Mouse (Mus musculus): ENCODE data around the gene Acsf3.
A peak's percentile ranks its signal among the peaks of the same experiment; 100 is the strongest.

Gene Acsf3

DNA sequence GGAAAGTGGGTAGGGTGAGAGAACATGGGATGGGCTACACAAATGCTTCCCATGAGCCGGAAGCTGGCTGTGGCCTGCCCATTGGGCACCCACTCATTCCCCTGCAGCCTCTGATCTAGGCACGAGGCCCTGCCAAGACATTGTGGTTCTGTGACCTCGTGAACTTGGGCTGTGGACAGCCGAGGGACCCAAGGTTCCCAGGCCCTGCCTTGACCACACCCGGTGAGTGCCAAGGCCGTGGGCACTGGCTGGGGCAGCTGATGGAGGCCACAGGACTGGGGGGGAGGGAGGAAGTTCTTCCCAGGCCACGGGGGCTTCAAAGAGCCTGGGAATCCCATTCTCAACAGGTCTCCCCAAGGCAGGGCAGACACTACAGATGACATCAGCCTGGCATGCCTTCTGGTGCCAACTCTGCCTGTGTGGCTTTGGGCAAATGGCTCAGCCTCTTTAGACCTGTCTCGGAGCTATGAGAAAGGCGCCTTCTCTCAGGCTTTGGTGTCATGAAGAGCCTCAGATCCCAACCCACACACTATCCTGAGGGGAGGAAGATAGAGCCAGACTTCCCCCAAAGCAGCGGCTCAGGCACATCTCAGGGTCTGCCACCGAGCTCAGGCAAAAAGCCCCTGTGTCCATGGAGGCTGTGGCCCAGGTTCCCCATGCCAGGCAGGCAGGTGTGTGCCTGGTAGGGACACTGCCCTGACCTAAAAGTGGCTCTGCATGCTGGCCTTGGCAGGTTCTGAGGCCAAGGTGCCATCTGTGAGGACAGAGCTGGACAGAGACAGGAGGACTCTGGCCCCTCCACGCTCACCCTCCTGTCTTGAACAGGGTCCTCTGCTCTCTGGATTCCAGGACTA lies 76.6 kb downstream of the Acsf3 start:
- DNase-seq, result peak; percentile 87 to 92

DNA sequence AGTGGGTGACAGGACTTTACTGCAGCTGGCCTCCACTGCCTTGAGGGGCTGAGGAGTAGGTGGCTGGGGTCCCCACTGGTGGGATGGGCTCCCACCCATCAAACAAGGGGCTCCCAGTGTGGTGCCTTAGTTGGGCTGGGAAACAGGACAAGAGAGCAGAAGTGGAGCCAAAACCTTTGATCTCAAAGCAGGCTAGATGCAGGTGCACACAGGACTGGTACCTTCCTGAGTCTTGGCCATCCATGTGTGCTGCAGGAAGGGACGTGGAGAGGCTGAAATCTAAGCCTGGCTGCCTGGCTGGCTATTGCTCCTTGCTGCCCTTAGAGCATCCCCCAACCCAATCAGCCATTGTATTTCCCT lies 77.2 kb downstream of the Acsf3 start:
- no peak for DNase-seq

DNA sequence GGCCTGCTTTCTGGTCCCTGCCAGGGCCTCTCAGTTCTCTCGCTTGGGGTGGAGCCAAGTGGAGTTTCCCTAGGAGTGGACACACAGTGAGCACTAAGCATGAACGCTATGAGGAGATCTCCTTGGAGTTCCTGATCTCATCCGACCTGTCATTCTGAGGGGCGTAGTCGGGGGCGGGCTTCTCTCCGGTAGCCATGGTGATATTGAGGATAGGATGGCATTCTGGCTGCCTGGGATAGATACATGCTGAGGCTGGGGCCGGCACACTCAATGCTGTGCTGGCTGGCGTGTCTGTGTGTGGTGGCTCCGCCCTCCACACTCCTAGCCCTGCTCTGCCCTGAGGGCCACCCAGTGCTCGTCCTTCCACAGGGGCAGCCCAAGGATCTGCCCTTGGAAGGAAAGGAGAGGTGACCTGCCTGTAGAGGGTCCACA lies 78.1 kb downstream of the Acsf3 start:
- DNase-seq, result peak; percentile 86 to 87

DNA sequence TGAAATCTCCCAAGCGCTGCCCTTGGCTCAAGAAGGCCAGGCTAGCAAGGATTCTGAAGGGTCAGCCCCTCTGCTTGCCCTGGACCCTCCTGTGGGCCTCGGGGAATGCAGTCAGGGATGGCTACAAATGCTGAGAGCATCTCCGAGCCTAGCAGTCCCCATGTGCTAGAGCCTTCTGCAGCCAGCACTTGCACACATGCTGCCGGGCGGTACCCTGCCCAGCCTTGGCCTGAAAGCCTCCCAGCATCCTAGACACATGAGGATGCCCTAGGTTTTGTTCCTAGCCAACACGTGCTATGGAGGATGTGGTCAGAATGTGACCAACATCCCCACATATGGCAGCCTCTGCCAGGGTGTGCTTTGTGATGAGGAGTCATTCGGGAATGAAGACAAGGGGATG lies 79.1 kb downstream of the Acsf3 start:
- DNase-seq, result peak in 1 of 2 experiments; percentile 44

DNA sequence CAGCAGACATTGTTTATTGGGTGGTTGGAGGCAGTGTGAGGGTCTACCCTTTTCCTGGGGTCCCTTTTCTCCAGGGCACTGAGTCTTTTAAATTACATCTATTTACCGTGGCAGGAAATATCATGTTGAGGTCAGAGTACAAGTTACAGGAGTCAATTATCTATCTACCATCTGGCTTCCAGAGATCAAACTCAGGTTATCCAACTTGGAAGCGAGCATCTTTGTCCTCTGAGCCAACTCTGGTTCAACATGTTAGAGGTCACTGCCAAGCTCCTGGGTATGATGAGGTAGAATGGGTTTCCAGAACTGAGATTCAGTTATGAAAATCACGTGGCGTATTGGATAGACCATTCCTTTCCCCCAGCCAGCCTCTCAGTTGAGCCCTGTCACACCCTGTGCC lies 79.8 kb downstream of the Acsf3 start:
- DNase-seq, result no peak

DNA sequence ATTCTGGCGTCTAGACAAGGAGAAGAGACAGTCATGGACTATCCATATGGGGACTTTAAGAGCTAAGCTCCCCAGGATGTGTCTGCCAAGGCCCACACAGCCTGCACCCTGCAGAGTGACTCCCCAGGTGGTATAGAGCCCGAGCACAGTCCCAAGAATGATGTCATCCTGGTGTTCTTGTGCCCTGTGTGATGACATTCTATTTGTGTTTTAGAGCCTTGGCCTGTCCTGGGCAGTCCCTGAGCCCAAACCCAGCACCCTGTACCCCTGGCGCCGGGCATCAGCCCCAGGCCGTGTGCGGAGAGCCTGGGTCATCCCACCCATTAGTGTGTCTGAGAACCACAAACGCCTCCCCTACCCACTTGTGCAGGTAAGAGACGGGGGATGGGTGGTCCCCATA lies 81.0 kb downstream of the Acsf3 start:
- DNase-seq, result no peak

DNA sequence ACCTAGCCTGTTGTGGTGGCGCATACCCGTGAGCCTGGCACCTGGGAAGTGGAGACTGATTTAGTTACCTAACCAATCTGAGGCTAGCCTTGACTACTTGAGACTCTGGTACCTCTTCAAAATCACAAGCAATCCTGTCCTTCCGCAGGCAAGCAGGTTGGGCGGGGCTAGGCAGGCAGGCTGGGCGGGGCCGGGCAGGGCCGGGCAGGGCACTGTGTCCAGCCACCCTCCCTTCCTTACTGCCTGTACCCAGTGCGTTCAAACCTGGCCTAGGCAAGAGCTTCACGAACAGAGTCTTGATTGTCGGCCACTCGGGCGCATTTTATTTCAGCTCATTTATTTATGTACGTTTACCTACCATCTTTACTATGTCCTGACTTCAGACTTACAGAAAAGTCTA lies 84.6 kb downstream of the Acsf3 start:
- DNase-seq, result no peak

DNA sequence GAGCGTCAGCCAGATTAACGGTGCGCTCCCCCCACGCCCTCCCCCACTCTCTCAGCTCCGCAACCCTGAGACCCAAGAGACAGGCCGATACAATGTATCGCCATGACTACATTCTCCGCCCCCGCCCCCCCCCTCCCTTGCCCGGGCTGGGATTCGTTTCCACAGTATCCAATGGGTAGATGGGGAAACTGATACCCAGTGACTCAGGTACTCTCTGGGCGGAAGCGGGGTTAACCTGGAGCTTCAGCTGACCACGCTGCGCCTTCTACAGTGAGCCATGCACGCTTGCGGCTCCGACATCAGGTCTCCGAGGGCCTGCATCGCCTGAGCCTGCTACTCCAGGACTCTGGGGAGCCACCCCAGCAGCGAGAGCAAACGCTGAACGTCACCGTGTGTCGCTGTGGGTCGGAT lies 89.4 kb downstream of the Acsf3 start:
- no peak for DNase-seq

DNA sequence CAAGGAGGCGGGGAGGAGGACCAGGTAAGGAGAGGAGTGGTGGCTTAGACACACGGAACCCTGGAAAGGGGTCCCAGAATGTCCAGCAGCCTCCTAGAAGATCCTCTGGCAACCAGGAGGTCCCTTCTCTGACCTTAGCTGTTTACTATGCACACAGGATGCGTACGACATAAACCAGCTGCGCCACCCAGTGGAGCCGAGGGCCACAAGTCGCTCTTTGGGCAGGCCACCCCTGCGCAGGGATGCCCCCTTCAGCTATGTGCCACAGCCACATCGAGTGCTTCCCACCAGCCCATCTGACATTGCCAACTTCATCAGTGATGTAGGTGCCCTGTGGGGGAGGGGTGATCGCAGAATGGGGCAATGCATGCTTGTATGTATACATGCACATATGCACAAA lies 90.2 kb downstream of the Acsf3 start:
- peak in 1 of 2 experiments; percentile 52 for DNase-seq

DNA sequence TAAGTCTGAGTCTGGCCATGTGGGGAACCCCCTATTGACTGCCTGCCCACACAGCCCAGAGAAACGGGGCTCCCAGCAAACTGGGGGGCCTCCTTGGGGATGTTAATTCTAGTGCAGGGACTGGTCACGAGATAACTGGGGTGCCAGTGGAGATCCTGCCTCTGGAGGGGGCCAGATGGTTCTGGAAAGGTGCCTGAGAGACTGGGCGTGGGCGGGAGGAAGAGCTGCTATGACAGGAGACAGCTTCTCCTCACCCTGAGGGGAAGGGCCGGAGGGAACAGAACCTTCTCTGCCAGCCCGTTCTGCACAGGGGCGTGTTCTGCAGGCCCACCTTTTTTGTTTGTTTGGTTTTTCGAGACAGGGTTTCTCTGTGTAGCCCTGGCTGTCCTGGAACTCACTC lies 90.9 kb downstream of the Acsf3 start:
- DNase-seq, result no peak

All from cerebellum, postnatal 14 days (tissue).